Mouse (Mus musculus) MEL (cell line): ENCODE data around the gene Maff.

ENCODE experiments used
- CTCF ChIP-seq, 3 experiments: IDR thresholded peaks in 2 of 3; conservative IDR thresholded peaks in 1 of 3; 2 replicates each; pipeline ENCODE4 v1.5.1; 2011 to 2012; ENCODE audit warnings: low read length in 3 of 3, low read depth in 2 of 3, mild to moderate bottlenecking in 2 of 3, improper control_type of control experiment in 1 of 3, inconsistent platforms in 1 of 3, mixed read lengths in 1 of 3, moderate library complexity in 1 of 3; ENCODE audit not compliant: control insufficient read depth in 1 of 3, insufficient read depth in 1 of 3, poor library complexity in 1 of 3, severe bottlenecking in 1 of 3
- KAT2A ChIP-seq: conservative IDR thresholded peaks from 2 replicates; pipeline ENCODE4 v1.6.1; 2012; ENCODE audit warnings: low read depth, low read length, improper control_type of control experiment, inconsistent platforms
- POLR2A ChIP-seq, 2 experiments: IDR thresholded peaks; 2 replicates each; pipeline ENCODE4 v1.6.1; 2011 to 2012; ENCODE audit warnings: low read length in 2 of 2, mild to moderate bottlenecking in 2 of 2, control low read depth in 1 of 2, improper control_type of control experiment in 1 of 2, low read depth in 1 of 2, moderate library complexity in 1 of 2; ENCODE audit not compliant: control insufficient read depth in 1 of 2, insufficient read depth in 1 of 2, poor library complexity in 1 of 2
- ZC3H11A ChIP-seq: IDR thresholded peaks from 2 replicates; pipeline ENCODE4 v1.6.1; 2012; ENCODE audit warnings: low read depth, mild to moderate bottlenecking, inconsistent platforms, low read length, improper control_type of control experiment

DNA sequence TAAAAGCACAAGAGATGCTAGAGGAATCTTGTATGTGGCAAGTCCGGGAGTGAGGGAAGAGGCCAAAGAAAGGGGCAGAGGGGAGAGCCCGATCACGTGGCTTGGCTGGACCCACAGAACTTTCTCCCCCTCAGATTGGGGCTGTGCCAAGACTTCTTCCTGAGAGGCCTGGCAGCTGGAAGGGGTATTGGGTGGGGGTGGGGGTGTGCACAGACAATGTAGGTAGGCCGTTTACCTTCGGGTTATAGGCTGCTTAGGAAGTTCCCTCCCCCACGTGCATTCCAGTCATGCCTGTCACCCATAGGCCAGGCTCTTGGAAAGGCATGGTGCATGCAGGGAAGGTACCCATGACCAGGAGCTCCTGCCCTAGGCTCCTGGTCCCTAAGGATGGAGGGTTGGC is 13.5 kb downstream of the Maff start:
- TF ChIP-seq CTCF (IDR thresholded peaks at IDR 0.05 in 2 of 3, conservative IDR thresholded peaks at IDR 0.05 in 1 of 3; ENCODE audit: control insufficient read depth in 1 of 3, insufficient read depth in 1 of 3, low read depth in 2 of 3, low read length in 3 of 3, poor library complexity in 1 of 3, severe bottlenecking in 1 of 3) (no peak), POLR2A (IDR thresholded peaks at IDR 0.05; ENCODE audit: control insufficient read depth in 1 of 2, insufficient read depth in 1 of 2, low read depth in 1 of 2, low read length in 2 of 2, poor library complexity in 1 of 2) (no peak), KAT2A (no peak), ZC3H11A (no peak)
